Mouse (Mus musculus) midbrain, postnatal 0 days (tissue): ENCODE results near the gene Serpinb6b. TPM values are rescaled to one million over a fixed set of nuclear protein-coding genes. Genes with fewer than 3 reads are reported as not detected.
A peak's percentile ranks its signal among the peaks of the same experiment; 100 is the strongest.

Source experiments
- ATAC-seq: fragments of 200-750 bp; cut with Nextera tagmentation; 2 replicates; pipeline ENCODE4 v1.8.0; 2017; ENCODE audit warnings: moderate number of reproducible peaks, mild to moderate bottlenecking, moderate TSS enrichment, moderate library complexity; ENCODE audit not compliant: low FRiP score
- DNase-seq: peaks from one replicate; pipeline ENCODE4 v3.0.0-alpha.2; 2015; ENCODE audit warnings: low spot score
- H3K27ac ChIP-seq: fragments of 300-500 bp; sonication (generic); 2 replicates; pipeline ENCODE4 v1.5.1; 2014; ENCODE audit warnings: low read depth, mild to moderate bottlenecking, low read length, mixed read lengths
- H3K27me3 ChIP-seq: fragments of 300-500 bp; sonication (generic); 2 replicates; pipeline ENCODE4 v1.6.1; 2014; ENCODE audit warnings: low read length, control low read depth, mixed read lengths; ENCODE audit not compliant: insufficient read depth
- H3K36me3 ChIP-seq: fragments of 300-500 bp; sonication (generic); 2 replicates; pipeline ENCODE4 v1.6.1; 2014; ENCODE audit warnings: low read length, control low read depth, mixed read lengths; ENCODE audit not compliant: insufficient read depth
- H3K4me1 ChIP-seq: fragments of 300-500 bp; sonication (generic); 2 replicates; pipeline ENCODE4 v1.6.1; 2014; ENCODE audit warnings: mild to moderate bottlenecking, control low read depth, antibody characterized with exemption, low read length, mixed read lengths; ENCODE audit not compliant: insufficient read depth
- H3K4me2 ChIP-seq: fragments of 300-500 bp; sonication (generic); 2 replicates; pipeline ENCODE4 v1.6.1; 2014; ENCODE audit warnings: low read depth, mild to moderate bottlenecking, low read length, mixed read lengths; ENCODE audit not compliant: poor library complexity, severe bottlenecking
- H3K4me3 ChIP-seq: fragments of 300-500 bp; sonication (generic); 2 replicates; pipeline ENCODE4 v1.5.1; 2014; ENCODE audit warnings: low read depth, mild to moderate bottlenecking, low read length, moderate library complexity
- H3K9ac ChIP-seq: fragments of 300-500 bp; sonication (generic); replicated peaks from 2 replicates; pipeline ENCODE4 v1.6.1; 2014; ENCODE audit warnings: mild to moderate bottlenecking, low read length, moderate library complexity, mixed read lengths; ENCODE audit not compliant: poor library complexity, severe bottlenecking
- H3K9me3 ChIP-seq: fragments of 300-500 bp; sonication (generic); 2 replicates; pipeline ENCODE4 v1.6.1; 2016; ENCODE audit warnings: low read length, control low read depth
- CTCF ChIP-seq: IDR thresholded peaks from 2 replicates; pipeline ENCODE4 v1.5.1; 2016; ENCODE audit warnings: antibody characterized with exemption, mild to moderate bottlenecking
- WGBS: fragments of 180-500 bp; shearing (Covaris S2); extraction: QIAGEN DNeasy Blood & Tissue Kit; methylation state at CpG from one replicate; pipeline ENCODE4 v1.1.7; 2014; 5-methylcytosine and 5-hydroxymethylcytosine counted together
- polyA plus RNA-seq: library from polyadenylated mRNA; unstranded; fragments of >200 nt; fragmentation: Nextera tagmentation; extraction: Ambion mirVana; gene quantifications from 2 replicates; pipeline ENCODE4 v1.2.1, GENCODE M21; 2015
- total RNA-seq: library from RNA; depleted of rRNA; stranded (reverse); fragments of >200 nt; gene quantifications from 2 replicates; pipeline ENCODE4 v1.2.3, GENCODE M21; 2014

The Serpinb6b gene
- total and polyA plus RNA-seq, 2 experiments from 2014 or later, result 1.4 to 2.5 TPM

GRCm38 (mm10) chr13:33003523-33004413 lies 38.8 kb downstream of the Serpinb6b start:
- ATAC-seq (0 out of 2 replicates have a peak, but pooled peaks have one; percentile 25), DNase-seq (no peak)
- no peaks in the 10 kb centered on the region for H3K27me3 ChIP-seq
- H3K4me2 ChIP-seq, result peak overlapping the region; percentile 47
- TF ChIP-seq CTCF, result no peak
- H3K4me1 ChIP-seq, result 0 out of 2 replicates have a peak, but pooled peaks cover 2% of the 10 kb centered on the region
- H3K27ac ChIP-seq, result peak overlapping the region; percentile 2; the same call in 1 of the 2 replicates
- WGBS, result 71% methylated on average over 9 of the region's 9 CpGs
- H3K9me3 ChIP-seq, result no peaks in the 10 kb centered on the region
- no peak overlapping the region for H3K9ac ChIP-seq
- peak overlapping the region; percentile 22; the same call in 1 of the 2 replicates for H3K4me3 ChIP-seq
- H3K36me3 ChIP-seq, result no peaks in the 10 kb centered on the region

GRCm38 (mm10) chr13:33004414-33005105 lies 39.6 kb downstream of the Serpinb6b start:
- DNase-seq (peak; percentile 76), ATAC-seq (peak; percentile 85)
- no peaks in the 10 kb centered on the region for H3K36me3 ChIP-seq
- H3K27me3 ChIP-seq, result no peaks in the 10 kb centered on the region
- peak; percentile 75 for TF ChIP-seq CTCF
- H3K4me1 ChIP-seq, result 0 out of 2 replicates have a peak, but pooled peaks cover 2% of the 10 kb centered on the region
- H3K27ac ChIP-seq, result peak overlapping the region; percentile 2; the same call in 1 of the 2 replicates
- WGBS, result 15% methylated on average over 12 of the region's 12 CpGs
- 0 out of 2 replicates have a peak overlapping the region, but pooled peaks have one; percentile 25 for H3K9ac ChIP-seq
- peak overlapping the region; percentile 47 for H3K4me2 ChIP-seq
- no peaks in the 10 kb centered on the region for H3K9me3 ChIP-seq
- H3K4me3 ChIP-seq, result peak overlapping the region; percentile 22; the same call in 1 of the 2 replicates

- H3K27ac ChIP-seq, result no peak overlapping the region
- no peak for TF ChIP-seq CTCF
- H3K27me3 ChIP-seq, result no peaks in the 10 kb centered on the region
- 0 out of 2 replicates have a peak, but pooled peaks cover 2% of the 10 kb centered on the region for H3K4me1 ChIP-seq
- no peak for ATAC-seq
- H3K9me3 ChIP-seq, result no peaks in the 10 kb centered on the region
- H3K4me2 ChIP-seq, result no peak overlapping the region
- H3K9ac ChIP-seq, result no peak overlapping the region
- H3K36me3 ChIP-seq, result no peaks in the 10 kb centered on the region
- no peak for DNase-seq
- 73% methylated on average over 2 of the region's 2 CpGs for WGBS
- no peak overlapping the region for H3K4me3 ChIP-seq
These were observed 40.6 kb downstream of the Serpinb6b start for GRCm38 (mm10) chr13:33005501-33006075.

- ATAC-seq (no peak), DNase-seq (no peak)
- no peak for TF ChIP-seq CTCF
- no peak overlapping the region for H3K4me2 ChIP-seq
- no peak overlapping the region for H3K9ac ChIP-seq
- no peak overlapping the region for H3K27ac ChIP-seq
- no peak overlapping the region for H3K4me3 ChIP-seq
- no peaks in the 10 kb centered on the region for H3K9me3 ChIP-seq
- 0 out of 2 replicates have a peak, but pooled peaks cover 2% of the 10 kb centered on the region for H3K4me1 ChIP-seq
- H3K36me3 ChIP-seq, result no peaks in the 10 kb centered on the region
- 94% methylated on average over 3 of the region's 3 CpGs for WGBS
- no peaks in the 10 kb centered on the region for H3K27me3 ChIP-seq
These were observed 41.5 kb downstream of the Serpinb6b start for GRCm38 (mm10) chr13:33006555-33006954.

GRCm38 (mm10) chr13:33012395-33012794 lies 47.4 kb downstream of the Serpinb6b start:
- no peak for ATAC-seq

More at GRCm38 (mm10) chr13:33012395-33012794, 47.4 kb downstream of the Serpinb6b start:
- TF ChIP-seq CTCF, result no peak
- DNase-seq, result no peak
- no peak overlapping the region for H3K4me2 ChIP-seq
- H3K36me3 ChIP-seq, result no peaks in the 10 kb centered on the region
- no peaks in the 10 kb centered on the region for H3K9me3 ChIP-seq
- no peak overlapping the region for H3K4me3 ChIP-seq
- no peak overlapping the region for H3K27ac ChIP-seq
- H3K4me1 ChIP-seq, result no peaks in the 10 kb centered on the region
- 94% methylated on average over 1 of the region's 1 CpGs for WGBS
- no peak overlapping the region for H3K9ac ChIP-seq
- no peaks in the 10 kb centered on the region for H3K27me3 ChIP-seq
